Mouse (Mus musculus): ENCODE measurements around the gene Arnt.

The Arnt gene

DNA sequence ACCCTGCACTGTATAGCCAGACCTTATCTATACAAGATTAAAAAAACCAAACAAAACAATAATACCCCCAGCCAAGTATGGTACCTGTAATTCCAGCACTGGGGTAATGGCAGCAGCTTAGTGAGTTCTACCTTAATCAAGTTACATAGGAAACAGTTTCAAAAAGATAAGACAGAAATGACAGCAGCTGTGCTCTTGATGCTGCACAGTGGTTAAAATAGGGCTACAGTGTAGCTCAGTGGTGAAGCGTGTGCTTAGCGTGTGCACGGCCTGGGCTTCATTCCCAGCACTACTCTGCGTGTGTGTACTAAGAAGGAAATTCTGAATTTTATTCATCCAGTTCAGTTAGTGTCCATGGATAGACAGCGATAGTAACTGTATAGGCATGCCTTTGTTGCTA lies 22.2 kb downstream of the Arnt start:
- no peak for DNase-seq (ENCODE audit: low read depth, low spot score)

DNA sequence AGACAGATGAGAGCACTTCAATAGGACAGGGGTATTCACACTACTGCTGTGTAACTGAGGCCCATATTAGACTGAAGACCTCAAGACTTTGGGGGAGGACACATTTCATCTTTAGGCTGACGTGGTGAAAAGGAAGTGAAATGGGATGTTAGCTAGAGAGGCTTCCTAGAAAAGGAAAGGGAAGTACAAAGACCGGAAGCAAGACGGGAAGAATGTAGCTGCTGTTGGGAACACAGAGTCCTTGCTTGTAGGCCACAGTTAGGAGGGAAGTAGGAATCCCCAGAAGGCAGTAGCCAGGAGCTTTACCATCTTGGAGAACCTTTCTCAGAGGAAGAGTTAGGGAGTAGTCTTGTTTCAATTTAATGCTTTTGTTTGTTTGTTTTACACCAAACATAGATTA lies 23.6 kb downstream of the Arnt start:
- DNase-seq (ENCODE audit: low read depth, low spot score): no peak

DNA sequence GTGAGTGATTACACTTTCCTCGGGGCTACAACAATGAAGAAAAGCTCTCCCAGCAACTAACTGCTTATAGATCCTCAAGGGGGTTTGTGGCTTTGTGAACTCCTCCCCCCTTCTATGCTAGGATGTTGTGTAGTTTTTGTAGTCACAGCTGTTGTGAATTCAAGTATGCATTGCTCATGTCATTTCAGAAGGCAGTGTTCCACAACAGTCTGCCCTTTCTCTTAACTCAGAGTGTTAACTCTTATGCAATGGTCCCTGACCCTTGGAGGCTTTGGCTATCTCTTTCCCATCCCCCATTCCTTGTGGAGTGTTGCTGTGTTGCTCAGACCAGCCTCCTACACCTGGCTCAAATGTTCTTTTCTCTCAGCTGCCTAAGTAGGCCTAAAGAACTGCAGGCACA lies 25.2 kb downstream of the Arnt start:
- no peak for DNase-seq (ENCODE audit: low read depth, low spot score)

DNA sequence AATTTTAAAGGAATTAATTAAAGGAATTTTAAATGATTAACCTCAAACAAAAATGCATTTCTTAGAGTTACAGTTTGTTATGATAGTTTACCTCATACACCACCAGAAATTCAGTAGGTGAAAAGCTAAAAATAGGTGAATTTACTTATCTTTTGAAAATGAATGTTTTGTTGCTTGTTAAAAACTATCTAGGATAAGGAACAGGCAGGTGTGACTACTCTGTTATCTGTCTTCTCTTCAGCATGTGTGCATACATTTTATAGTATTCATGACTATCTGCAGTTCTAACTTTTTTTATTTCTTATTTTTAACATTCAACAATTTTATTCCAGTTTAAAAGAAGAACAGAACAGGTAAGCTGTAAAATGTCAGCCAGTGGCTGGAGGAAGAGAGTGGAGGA lies 29.7 kb downstream of the Arnt start:
- no peak for DNase-seq (ENCODE audit: low read depth, low spot score)

DNA sequence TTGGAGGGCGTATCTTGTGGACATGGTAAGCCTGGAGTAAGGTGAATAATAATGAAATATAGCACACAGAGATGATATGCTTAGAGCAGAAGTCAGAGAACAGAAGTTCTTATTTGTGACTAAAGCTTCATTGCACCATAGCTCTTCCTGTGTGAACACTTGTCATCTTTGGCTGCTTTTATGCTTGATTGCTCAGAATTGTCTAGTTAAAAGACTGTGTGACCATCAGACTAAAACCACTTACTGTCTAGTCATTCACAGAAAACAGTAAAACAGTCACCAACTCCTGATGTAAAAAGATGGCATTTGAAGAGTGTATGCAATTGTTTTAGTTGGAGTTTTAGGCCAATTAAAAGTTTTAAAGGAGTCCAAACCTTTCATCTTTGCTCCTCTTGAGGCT lies 44.8 kb downstream of the Arnt start:
- DNase-seq (ENCODE audit: low read depth, low spot score): no peak

DNA sequence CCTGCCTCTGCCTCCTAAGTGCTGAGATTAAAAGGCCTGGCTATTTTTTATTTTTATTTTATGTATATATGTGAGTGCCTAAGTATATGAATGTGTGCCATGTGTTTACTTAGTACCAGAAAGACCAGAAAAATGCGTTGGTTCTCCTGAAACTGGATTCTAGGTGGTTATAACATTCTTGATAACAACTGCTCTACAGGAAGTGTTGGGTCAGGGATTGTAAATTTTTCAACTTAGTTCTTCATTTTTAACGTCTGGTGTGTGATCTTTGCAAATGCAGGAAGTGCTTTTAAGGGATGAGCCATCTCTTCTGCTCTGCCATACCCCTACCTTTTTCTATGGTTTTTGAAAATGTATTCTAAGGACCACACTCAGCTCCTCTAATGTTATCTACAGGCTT lies 52.2 kb downstream of the Arnt start:
- DNase-seq (ENCODE audit: low read depth, low spot score): no peak

DNA sequence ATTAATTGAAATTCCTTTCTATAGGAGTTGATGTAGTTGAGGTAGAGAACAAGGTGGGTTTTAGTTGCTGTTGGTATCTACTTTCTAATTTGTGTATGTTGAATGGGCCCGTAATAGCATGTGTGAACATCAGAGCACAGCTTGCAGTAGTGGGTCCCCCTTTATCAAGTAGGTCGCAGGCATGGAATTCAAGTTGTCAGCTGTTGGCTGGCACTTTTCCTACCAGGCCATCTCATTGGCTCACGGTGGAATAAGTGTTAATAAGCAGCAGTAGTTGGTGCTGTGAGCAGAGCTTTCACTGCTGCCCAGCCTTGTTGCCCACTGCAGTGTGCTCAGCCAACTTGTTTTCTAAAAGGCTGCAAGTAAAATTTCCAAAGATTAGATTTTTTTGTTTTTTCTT lies 54.5 kb downstream of the Arnt start:
- DNase-seq (ENCODE audit: low read depth, low spot score): no peak

DNA sequence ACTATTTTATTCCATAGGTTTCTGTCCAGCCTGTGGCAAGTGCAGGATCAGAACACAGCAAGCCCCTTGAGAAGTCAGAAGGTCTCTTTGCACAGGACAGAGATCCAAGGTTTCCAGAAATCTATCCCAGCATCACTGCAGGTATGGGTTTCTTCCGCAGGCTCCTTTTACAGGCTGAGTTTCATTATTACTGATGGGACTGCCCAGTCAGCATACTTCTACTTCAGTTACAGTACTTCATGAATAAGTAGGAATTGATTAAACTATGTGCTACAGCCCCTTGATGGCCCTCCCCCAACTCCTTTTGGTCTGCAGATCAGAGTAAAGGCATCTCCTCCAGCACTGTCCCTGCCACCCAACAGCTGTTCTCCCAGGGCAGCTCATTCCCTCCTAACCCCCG lies 56.0 kb downstream of the Arnt start:
- no peak for DNase-seq (ENCODE audit: low read depth, low spot score)

DNA sequence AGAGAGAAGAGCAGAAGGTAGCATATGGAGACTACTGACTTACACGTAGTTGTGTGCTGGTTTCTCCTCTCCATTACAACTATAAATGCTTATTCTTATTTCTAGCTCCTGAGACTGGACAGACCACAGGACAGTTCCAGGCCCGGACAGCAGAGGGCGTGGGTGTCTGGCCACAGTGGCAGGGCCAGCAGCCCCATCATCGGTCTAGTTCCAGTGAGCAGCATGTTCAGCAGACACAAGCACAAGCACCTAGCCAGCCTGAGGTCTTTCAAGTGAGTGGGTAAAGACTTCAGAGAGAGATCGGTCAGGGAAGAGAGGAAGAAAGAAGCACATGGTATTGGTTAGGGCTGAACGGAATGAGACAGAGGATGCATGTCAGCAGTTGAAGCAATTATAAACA lies 60.2 kb downstream of the Arnt start:
- peak; percentile 33 for DNase-seq (ENCODE audit: low read depth, low spot score)

DNA sequence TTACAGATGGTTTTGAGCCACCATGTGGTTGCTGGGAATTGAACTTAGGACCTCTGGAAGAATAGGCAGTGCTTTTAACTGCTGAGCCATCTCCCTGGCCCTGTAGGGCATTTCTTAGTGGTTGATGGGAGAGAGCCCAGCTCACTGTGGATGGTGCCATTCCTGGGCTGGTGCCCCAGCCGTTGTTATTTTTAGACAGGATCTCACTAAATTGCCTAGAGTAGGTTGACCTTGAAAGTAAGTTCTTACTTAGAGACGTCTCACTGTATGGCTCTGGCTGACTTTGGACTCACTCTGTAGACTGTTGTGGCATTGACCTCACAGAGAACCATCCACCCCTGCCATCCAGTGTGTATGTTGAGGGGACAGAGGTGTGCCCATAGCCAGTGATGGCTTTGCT lies 64.0 kb downstream of the Arnt start:
- DNase-seq (ENCODE audit: low read depth, low spot score): no peak

DNA sequence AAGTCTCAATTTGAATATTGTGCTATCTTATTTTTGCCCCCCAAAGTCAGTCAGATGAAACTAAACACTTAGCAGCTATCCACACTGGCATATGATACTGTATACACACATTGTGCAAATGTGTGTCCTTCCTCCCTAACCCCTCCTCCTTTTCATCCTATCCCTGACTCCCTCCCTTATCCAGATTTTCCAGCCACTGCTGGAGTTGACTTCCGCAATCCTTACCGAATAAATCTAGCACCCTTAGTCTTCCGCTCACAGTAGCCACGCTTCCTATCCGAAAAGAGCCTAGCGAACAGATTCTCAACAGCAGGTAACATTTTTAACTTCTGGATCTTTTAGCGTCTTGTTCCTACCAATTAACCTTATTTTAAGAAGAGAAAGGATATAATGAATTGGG lies 64.8 kb downstream of the Arnt start, which contains the start of gene Ctsk:
Gene Ctsk (plus strand): TSS at position 233 of the 400 bp plus-strand sequence.
- DNase-seq (ENCODE audit: low read depth, low spot score): no peak

DNA sequence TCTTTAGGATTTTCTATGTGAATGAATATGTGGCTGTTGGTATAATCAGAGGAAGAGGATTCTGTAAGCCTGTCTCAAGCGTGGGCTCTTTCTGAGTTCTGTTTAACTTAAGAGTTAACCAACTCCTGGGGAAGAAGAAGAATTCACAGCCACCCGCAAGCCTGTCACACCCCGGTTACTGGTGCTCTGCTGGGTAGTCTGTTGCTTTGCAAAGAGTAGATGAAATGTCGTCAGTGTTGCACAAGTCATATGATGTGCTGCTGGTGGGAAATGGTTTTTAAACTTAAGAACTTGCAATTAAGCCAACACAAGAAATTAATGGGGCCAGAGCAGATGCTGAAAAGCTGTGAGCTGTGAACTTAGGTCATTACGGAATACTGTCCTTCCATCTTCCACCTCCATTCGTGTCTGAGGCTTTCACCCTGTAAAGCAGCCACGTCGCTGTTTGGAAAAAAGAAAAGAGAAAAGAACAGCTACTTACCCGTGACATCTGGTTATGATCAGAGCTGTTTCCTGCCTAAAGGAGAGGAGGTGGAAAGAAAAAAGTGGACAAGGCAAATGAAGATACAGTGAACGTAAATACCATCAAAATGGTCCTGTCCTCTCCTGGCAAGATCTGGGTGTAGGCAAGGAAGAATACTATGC lies 65.4 kb downstream of the Arnt start:
- peak; percentile 23 for DNase-seq (ENCODE audit: low read depth, low spot score)

DNA sequence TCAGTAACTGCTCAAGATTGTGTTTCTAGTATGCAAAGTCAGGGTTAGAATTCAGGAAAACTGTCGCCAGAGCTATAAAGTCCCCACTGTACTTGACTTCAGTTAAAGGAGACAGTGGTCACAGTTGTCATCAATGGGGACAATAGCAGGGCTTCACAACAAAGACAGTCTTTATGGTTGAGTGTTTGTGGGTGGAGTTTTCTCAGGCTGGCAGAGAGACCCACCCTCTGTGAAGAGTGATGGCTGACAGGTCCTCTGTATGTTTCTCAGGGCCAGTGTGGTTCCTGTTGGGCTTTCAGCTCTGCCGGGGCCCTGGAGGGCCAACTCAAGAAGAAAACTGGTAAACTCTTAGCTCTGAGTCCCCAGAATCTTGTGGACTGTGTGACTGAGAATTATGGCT lies 68.1 kb downstream of the Arnt start:
- DNase-seq (ENCODE audit: low read depth, low spot score): peak; percentile 26

DNA sequence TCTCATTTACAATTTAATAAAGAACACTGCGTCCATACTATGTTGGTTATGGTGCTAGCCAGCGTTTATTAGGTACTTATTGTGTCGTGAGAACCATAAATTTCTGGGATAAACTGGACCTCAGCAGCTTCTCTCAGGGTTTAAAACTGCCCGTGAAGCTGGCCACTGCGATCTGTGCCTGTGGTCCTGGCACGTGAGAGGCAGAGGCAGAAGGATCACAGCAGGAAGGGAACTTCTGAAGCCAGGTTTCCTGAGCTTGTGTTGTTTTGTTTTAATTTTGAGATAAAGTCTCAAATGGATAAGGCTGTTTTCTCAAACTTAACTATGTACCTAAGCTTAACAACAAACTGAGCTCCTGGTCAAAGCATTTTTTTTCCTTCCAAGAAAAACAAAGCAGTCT lies 75.2 kb downstream of the Arnt start:
- no peak for DNase-seq (ENCODE audit: low read depth, low spot score)

DNA sequence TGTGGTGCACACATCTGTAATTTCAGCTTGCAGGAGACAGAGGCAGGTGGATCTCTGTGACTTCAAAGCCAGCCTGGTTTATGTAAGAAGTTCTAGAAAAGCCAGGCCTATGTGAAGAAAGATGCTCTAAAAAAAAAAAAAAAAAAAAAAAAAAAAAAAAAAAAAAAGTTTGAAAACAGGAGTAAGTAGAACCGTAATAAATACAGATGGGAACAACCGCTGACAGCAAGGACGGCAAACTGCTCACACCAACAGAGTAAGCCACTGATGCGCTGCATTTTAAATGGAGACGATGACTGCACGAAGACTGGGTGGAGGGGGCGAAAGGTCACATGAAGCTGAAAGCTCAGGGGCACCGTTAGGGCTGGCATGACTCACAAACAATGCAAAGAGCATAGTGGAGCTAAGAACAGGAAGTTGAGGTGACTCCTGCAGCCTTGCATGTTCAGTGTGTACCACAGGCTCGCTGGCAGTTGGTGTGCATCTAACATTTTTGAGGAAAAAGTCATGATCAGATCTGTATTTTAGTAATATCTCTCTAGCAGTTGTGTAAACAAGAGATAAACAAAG lies 77.5 kb downstream of the Arnt start:
- no peak for DNase-seq (ENCODE audit: low read depth, low spot score)

DNA sequence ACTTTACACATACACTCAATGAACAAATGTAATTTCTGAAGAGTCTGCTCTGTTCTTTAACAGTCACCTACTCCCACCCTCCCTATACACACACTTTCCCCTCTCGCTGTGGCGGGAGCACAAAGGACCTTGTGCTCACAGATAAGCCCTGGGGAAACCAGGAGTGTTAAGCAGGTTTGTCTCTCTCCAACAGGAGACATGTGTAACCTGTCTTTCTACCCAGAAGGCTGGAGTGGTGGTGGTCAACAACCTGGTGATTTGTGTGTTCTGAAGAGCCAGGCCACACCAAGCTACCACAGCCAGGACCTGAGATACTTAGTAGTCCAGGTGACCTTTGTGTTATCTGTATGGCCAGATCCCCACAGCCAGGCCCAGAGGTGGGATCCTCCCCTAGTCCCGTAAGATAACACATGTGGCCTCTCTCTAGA lies 82.4 kb downstream of the Arnt start:
- no peak for DNase-seq (ENCODE audit: low read depth, low spot score)

DNA sequence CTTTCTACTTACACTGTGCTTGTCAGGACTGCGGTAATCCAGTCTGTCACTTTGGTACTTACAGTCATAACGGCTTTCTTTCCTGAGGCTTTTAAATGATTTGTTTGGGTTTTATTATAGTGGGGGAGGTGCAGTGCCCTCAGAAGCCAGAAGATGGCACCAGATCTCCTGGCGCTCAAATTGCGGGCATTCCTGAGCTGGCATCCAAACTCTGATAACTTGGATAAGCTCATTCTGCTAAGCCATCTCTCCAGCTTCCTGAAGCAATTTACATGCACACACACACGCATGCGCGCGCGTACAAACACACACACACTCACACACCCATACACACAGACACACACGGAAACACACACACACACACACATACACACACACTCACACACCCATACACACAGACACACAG lies 83.3 kb downstream of the Arnt start:
- DNase-seq (ENCODE audit: low read depth, low spot score): peak; percentile 79

DNA sequence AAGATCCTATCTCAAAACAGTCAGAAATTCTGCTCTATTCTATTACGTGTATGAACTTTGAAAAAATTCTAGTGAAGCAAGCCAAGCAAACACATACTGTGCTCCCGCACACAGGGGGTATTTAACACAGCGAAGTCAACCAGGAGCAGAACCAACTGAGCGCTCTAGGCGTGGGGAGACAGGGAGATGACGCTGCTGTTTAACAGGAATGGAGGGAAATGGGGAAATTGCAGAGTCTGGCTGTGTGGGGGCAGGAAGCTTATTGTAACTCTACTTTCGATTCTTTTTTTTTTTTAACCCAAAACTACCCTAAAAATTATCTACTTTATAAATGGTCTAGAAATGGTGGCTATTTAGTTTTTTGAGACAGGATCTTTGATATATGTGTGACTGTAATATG lies 84.7 kb downstream of the Arnt start:
- DNase-seq (ENCODE audit: low read depth, low spot score): no peak

DNA sequence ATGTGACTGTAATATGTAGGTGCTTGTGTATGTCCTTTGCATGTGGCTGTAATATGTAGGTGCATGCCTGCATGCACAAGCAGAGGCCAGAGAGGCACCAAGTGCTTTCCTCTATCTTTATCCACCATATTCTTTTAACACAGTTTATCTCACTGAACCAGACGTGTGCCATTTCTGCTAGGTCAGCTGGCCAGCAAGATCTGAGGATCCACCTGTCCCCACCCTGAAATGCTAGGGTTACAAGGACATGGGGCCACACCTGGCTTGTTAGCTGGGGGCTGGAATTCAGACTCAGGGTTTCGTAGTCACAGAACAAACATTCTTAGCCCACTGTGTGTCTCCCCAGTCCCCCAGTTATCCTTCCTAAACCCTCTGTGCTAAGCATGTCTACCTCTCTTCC lies 85.1 kb downstream of the Arnt start:
- DNase-seq (ENCODE audit: low read depth, low spot score): no peak

DNA sequence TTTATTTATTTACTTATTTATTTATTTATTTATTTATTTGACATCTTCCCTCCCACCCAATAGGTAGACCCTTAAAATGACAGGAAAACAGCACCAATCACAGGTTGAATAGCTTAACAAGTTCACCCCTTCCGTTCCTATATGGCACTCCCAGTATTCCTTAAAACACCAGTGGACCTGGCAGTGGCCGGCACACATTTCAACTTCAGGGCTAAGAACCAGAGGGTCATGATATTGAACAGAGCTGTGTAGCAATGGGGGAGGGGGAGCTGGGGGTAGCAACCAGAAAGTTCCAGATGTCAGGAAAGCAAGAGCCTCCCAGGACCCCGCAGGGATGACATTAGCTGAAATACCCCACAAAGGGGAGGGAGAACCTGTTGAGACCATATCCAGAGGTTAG lies 85.9 kb downstream of the Arnt start:
- no peak for DNase-seq (ENCODE audit: low read depth, low spot score)

DNA sequence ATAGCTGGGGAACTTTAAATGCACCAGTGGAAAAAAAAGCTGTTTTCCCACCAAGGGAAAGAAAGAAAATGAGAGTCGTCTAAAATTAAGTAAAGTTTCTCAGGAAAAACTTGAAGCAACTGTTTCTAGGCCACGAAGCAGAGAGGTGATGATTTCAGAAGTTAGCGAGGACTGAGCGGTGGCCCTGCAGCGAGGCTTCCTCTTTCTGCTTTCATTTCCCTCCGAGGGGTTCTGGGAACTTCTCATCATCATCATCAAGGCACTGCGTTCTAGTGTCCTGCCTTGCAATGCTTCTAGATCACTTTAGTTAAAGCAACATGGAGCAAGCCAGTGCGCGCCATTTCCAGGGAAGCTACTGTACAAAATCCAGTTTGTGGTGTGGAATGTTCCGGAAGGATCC lies 87.0 kb downstream of the Arnt start:
- DNase-seq (ENCODE audit: low read depth, low spot score): no peak

DNA sequence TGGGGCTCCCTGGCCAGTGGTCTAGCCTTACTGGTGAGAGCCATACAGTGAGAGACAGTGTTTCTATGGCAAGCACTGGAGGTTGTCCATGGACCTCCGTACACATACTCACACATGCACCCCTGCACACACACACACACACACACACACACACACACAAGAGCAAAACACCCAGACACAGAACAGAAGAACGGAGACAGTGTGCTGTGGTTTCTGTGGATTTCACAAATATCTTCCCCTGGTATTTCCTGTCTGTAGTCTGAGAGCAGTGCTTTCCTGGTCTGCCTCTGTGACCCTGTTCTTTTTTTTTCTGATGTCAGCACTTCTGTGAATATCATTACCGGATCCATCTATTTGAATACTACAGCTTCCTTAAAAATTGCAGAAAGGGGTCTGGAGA lies 89.5 kb downstream of the Arnt start:
- DNase-seq (ENCODE audit: low read depth, low spot score): no peak

DNA sequence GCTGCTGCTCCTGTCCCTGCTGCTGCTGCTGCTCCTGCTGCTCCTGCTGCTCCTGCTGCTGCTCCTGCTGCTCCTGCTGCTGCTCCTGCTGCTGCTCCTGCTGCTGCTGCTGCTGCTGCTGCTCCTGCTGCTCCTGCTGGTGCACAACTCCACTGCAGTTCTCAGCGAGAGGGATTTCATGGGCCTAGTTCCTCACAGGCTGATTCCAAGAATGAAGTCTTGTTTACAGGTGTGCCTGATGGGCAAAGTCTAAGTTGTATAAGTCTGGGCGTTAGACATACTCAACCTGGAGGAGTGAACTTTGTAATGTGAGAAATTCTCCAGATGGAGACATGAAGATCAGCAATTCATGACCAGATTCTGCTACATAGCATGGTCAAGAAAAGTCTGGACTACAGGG lies 90.5 kb downstream of the Arnt start:
- no peak for DNase-seq (ENCODE audit: low read depth, low spot score)

DNA sequence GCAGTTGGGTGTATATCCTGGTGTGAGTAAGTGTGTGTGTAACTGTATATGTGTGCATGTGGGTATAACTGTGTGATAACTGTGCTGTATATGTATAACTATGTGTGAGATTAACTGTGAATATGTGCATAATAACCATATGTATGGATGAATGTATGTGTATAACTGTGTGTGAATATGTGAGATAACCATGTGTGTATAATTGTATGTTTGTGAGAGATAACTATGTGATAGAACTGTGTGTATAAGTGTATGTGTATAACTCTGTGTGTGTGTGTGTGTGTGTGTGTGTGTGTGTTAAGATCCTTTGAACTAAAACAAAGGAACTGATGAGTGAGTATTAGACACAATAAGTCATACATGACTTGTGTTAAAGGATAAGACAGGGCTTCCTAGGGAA lies 91.9 kb downstream of the Arnt start:
- no peak for DNase-seq (ENCODE audit: low read depth, low spot score)

All from mesoderm, embryonic 11.5 days (tissue).